Mouse (Mus musculus) Patski (cell line): Measurements from ENCODE around the gene Rplp2. TPM values are rescaled to one million over a fixed set of nuclear protein-coding genes. Genes with fewer than 3 reads are reported as not detected.

ENCODE experiments used
- ATAC-seq: fragments of 100-300 bp; one replicate; pipeline ENCODE4 v1.8.0; 2021
- CTCF ChIA-PET: fragments of 350-600 bp; sonication (Branson Sonifier 250); formaldehyde crosslinking; loops from one replicate; lab custom pipeline; 2022; ENCODE audit warnings: inconsistent platforms; lab: Charles Lee
- POLR2A ChIA-PET: fragments of 350-600 bp; sonication (Branson Sonifier 250); formaldehyde crosslinking; loops from one replicate; lab custom pipeline; 2022; ENCODE audit warnings: antibody characterized with exemption, inconsistent platforms; lab: Charles Lee
- DNase-seq: peaks from one replicate; pipeline ENCODE4 v3.0.0-alpha.2; 2011; ENCODE audit warnings: low read depth, low spot score
- H3K27me3 ChIP-seq: fragments of 371-371 bp; one replicate; pipeline ENCODE4 v1.5.1; 2021
- CTCF ChIP-seq: fragments of 100-300 bp; IDR thresholded peaks from one replicate; pipeline ENCODE4 v1.5.1; 2021
- in situ Hi-C: fragments of 300-500 bp; cut with MboI; formaldehyde crosslinking; loops from 3 replicates; pipeline ENCODE4 v1.11.1; 2018; ENCODE audit warnings: low pct_unique_long_range_greater_than_20kb, mixed read lengths
- polyA plus RNA-seq: library from polyadenylated mRNA; unstranded; gene quantifications from one replicate; pipeline ENCODE4 v1.2.3, GENCODE M21; 2021

Rplp2 gene
- polyA plus RNA-seq, 1 experiment from 2014 or later = 1,558 TPM

DNA sequence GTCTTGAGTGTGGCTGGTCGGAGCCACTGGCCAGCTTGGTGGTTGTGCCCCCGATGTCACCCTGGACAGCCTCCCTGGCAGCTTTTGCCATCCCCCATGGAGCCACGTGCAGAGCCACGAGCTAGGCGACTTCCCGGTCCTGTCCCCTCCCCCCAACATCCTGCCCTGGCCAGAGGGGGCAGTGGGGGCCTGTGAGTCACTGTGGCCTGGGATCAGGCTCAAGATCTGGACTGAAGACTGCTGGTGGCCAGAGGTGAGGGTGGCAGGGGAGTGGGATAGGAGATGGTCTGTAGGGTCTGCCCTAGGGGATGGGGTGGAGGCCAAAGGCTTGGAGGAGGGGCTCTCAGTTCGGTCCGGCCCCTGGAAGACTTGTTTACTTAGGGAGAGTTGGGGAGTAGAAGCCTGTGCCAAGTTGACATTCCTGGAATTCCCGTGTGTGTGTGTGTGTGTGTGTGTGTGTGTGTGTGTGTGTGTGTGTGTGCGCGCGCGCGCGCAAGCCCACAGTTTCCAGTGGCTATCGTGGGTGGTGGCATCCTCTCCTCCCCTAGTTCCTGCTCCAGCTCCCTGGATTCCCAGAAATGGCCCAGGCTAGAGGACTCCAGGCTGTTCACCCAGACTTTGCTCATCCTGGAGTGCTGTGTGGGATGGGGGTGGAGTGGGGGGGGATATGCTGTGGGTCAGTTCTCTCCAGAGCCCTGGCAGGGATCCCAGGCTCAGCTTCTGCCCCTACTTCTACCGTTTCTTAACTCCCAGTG lies 29.2 kb downstream of the Rplp2 start:
- TF ChIP-seq CTCF = no peak
- in situ Hi-C loops = loop anchor here (5.0 kb wide), 1 partner anchor 101 kb away; no protein-coding TSS in a partner anchor
- CTCF ChIA-PET = interaction anchor here (0.9 to 3.1 kb wide), 6 partner anchors 9 to 65 kb away, joined by 3 to 16 read pairs (median 4); partner anchors contain the start of genes Cd151 and Cracr2b
- ATAC-seq (peak; percentile 25), DNase-seq (no peak)
- POLR2A ChIA-PET = interaction anchor here (0.7 to 7.0 kb wide), 9 partner anchors 8 to 62 kb away, joined by 3 to 64 read pairs (median 3); partner anchors contain the start of gene Cd151
- H3K27me3 ChIP-seq = no peaks in the 10 kb centered on the region

DNA sequence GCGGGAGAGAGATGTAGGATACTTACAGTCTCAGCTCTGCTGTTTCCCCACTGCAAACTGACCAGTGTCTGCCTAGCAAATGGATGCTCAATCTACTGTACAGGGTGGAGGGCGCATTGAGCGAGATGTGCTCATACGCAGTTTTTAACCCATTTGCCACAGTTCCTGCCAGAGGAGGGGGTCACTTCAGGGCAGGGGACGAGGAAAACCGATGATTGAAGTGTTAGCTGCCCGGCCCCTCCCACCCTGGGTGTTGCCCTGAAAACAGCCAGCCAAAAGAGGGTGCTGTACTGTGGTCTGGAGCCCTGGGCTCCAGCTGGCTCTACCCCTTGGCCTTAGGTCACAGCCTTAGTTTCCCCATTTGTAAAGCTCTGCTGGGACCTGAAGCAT lies 29.8 kb downstream of the Rplp2 start:
- no peaks in the 10 kb centered on the region for H3K27me3 ChIP-seq
- ChIA-PET CTCF (interaction anchor here (0.6 to 3.1 kb wide), 8 partner anchors 9 to 194 kb away, joined by 3 to 16 read pairs (median 3); partner anchors contain the start of gene Cd151), POLR2A (interaction anchor here (0.8 to 7.0 kb wide), 6 partner anchors 8 to 48 kb away, joined by 3 to 64 read pairs (median 3); partner anchors contain the start of gene Cd151)
- in situ Hi-C loops = loop anchor here (5.0 kb wide), 1 partner anchor 100 kb away; no protein-coding TSS in a partner anchor
- DNase-seq (no peak), ATAC-seq (peak; percentile 1)
- no peak for TF ChIP-seq CTCF

DNA sequence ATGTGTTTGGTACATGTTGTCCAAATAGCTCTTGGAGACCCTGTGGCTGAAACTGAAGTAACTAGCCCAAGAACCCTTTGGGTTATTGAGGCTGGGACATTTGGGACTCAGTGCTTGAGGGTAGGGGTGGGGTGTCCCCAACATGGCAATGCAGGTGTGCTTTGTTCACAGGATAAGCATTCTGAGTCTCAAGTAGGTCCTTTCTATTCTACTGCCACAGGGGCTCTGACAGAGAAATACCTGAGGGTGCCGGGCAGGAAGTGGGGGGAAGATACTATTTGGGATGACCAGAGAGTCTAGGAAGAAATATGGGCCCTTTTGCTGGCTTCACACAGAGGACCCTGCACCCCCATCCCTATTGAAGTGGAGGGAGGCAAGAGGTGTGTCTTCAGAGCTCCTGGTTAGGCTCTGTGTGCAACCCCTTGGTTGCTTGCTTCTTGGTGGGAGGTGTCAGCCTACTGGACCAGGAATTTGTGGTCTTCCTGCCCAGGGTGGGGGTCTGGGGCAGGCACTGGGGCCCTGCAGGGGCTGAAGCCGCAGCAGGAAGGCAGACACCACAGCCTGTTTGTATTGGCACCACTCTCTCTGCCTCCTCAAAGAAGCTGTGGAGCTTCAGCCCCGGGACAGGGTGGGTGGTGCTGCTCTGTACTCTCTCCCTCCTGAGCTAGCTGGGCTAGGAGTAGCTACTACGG lies 30.6 kb downstream of the Rplp2 start:
- DNase-seq = no peak
- in situ Hi-C loops = loop anchor here (5.0 kb wide), 1 partner anchor 100 kb away; no protein-coding TSS in a partner anchor
- no peak for TF ChIP-seq CTCF
- ChIA-PET POLR2A (interaction anchor here (0.9 to 7.0 kb wide), 3 partner anchors 9 to 35 kb away, joined by 3 to 64 read pairs (median 4); partner anchors contain the start of gene Cd151), CTCF (interaction anchor here (0.6 to 3.1 kb wide), 8 partner anchors 10 to 193 kb away, joined by 3 to 16 read pairs (median 3); partner anchors contain the start of gene Cd151)
- no peaks in the 10 kb centered on the region for H3K27me3 ChIP-seq
- peak; percentile 21 for ATAC-seq

DNA sequence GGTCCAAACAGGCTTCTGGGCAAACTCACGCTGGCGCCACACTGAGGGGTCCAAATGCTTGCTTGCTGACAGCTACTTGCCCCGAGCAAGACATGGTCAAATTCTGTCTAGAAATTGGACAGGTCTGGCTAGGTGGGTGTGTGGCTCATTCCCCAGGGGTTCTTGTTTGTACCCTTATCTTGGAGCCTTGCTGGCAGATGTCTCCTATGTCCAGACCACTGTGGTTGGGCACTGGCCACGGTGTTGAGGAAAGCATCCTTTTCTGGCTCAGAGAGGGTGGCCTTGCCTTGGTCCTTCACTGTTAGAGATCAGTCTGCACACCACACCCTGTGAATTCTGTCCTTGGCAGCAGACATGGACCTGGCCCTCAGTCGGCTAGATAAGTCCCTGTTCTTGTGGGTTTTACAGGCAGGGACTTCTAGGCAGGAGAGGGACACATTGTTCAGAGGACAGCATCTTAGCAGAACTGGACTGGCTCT lies 31.1 kb downstream of the Rplp2 start:
- CTCF ChIA-PET = interaction anchor here (1.1 to 3.1 kb wide), 4 partner anchors 10 to 46 kb away, joined by 3 to 16 read pairs (median 10); partner anchors contain the start of gene Cd151
- DNase-seq = no peak
- in situ Hi-C loops = loop anchor here (5.0 kb wide), 1 partner anchor 99 kb away; no protein-coding TSS in a partner anchor

DNA sequence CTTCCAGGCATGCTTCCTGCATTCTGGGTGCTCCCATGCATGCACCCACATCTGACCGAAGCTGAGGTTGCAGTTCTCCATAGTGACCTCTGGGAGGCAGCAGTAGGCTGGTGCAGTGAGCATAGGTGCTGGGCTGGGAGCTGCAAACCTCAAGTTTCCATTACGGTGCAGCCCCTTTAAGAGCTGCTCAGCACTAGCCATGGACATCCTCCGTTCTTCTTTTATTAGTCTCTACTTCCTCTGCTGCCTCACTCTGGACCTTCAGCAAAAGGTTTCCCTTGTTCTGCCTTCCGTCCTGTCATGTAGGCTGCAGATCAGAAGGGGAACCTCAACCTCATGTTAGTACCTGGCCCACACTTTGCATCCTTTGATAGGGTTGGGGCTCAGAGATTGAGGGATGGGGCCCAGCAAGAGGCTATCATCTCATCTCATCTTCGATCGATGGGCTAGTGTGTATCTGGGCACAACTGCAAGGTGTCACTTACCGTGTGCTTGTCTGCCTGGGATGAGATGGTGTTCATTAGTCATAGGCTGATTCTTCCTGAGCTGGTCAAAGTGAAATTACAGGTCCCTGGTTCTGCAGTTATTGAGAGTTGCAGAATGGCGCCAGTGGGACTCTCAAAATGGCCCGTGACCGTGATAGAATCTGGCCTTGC lies 33.8 kb downstream of the Rplp2 start:
- TF ChIP-seq CTCF = no peak
- CTCF ChIA-PET = interaction anchor here (0.9 to 2.6 kb wide), 12 partner anchors 10 to 188 kb away, joined by 3 to 15 read pairs (median 3); no protein-coding TSS in a partner anchor
- in situ Hi-C loops = loop anchor here (5.0 kb wide), 1 partner anchor 41 kb away; no protein-coding TSS in a partner anchor
- POLR2A ChIA-PET = interaction anchor here (0.9 to 7.0 kb wide), 4 partner anchors 12 to 44 kb away, joined by 3 to 64 read pairs (median 4); partner anchors contain the start of gene Cd151
- ATAC-seq (peak; percentile 45), DNase-seq (no peak)
- no peaks in the 10 kb centered on the region for H3K27me3 ChIP-seq

More for the DNA sequence above, 31.1 kb downstream of the Rplp2 start:
- POLR2A ChIA-PET = interaction anchor here (7.0 kb wide), 1 partner anchor 10 kb away, joined by 64 read pairs; the partner anchor contains the start of gene Cd151
- no peaks in the 10 kb centered on the region for H3K27me3 ChIP-seq
- no peak for TF ChIP-seq CTCF
- no peak for ATAC-seq

DNA sequence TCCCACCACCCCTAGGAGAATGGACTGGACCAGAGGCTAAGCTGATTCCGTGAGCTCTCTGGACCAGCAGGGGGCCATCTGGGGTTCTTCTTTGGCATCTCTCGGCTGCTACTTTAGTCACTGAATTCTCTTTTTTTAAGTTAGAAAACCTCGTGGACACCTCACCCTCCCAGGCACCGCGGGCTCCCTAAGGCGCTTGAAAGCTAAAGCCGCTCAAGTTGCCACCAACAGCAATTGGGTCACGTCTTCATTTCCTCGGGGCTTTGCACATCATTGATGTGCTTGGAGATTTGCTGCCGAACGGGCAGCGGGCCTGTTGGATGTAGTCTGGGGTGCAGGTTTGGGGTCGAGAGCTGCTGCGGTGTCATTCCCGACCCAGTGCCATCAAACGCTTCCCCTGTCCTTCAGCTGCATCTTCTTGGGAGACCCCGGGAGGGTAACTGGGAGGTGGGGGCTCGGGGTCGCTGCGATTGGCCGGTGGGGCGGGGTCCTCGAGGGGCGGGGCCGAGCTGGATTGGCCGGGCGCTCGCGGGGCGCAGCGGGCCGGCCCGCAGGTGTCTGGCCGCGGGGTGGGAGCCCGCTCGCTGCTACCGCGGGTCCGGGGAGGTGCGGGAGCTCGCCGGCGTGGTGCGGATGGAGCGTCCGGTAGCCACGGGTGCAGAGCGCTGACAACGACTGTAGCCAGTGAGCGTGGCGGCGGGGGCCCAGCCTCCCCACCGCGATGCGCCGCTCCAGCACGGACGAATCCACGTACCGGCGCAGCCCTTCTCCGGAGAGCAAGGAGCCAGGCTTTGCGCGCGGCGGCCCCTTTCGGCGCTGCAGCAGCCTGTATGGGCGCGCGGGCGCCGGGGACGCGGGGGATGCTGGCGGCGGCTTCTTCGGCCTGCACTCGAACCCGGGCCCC lies 34.6 kb downstream of the Rplp2 start:
- in situ Hi-C loops = loop anchor here (5.0 kb wide), 1 partner anchor 41 kb away; no protein-coding TSS in a partner anchor
- CTCF ChIA-PET = interaction anchor here (0.9 to 2.6 kb wide), 11 partner anchors 12 to 188 kb away, joined by 3 to 15 read pairs (median 3); no protein-coding TSS in a partner anchor
- DNase-seq (no peak), ATAC-seq (no peak)
- POLR2A ChIA-PET = interaction anchor here (1.4 to 7.0 kb wide), 2 partner anchors 12 to 13 kb away, joined by 3 to 64 read pairs; partner anchors contain the start of gene Cd151
- TF ChIP-seq CTCF = no peak
- H3K27me3 ChIP-seq = no peaks in the 10 kb centered on the region

DNA sequence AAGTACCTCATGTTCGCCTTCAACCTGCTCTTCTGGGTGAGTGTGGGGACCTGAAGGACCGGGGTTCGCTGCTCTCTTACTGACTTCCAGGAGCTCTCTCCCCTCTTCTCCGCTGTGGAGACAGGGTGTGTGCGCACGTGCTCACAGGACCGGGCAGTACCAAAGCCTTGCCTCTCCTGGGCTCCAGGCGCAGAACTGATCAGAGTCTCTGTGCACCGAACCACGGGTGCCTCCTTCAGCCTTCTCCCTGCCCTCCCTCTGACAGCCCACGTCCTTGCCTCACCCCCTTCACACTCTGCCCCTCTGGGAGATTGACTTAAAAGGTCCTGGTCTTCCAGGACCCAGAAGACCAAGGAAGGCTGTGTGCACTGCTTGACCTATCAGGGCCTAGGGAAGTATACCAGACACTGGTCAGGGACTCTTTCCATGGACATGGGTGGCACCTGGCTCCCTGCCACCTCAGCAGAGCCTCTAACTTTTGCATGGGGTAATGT lies 35.4 kb downstream of the Rplp2 start:
- DNase-seq (no peak), ATAC-seq (no peak)
- no peaks in the 10 kb centered on the region for H3K27me3 ChIP-seq
- CTCF ChIA-PET = interaction anchor here (1.1 to 1.9 kb wide), 2 partner anchors 42 to 88 kb away, joined by 3 to 6 read pairs; no protein-coding TSS in a partner anchor
- POLR2A ChIA-PET = interaction anchor here (1.1 to 7.0 kb wide), 2 partner anchors 14 to 43 kb away, joined by 3 to 64 read pairs; partner anchors contain the start of gene Cd151
- no peak for TF ChIP-seq CTCF
- in situ Hi-C loops = loop anchor here (5.0 kb wide), 1 partner anchor 40 kb away; no protein-coding TSS in a partner anchor

DNA sequence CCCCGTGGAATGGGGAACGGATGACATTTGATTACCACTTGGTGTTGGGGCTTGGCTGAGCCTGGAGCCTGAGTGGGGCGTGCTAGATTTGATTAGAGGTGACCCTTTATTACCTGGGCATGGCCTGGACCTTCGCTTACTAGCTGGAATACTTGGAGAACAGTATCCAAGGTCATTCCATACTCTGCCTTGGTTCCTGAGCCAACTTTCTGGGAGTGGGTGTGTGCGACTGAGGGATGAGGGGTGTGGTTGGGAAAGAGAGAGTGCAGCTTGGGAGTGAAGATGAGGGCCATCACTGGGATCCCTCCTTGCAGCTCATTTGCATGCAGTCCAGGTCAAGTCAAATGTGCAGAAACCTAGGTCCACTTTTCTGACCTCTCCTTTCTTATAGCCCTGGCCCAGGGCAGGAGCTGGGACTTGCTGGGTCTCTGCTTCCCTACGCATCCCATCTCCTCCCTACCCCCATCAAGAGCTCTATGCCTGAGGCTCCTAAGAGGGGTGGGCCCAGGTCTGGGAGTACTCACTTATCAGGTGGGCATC lies 36.0 kb downstream of the Rplp2 start:
- in situ Hi-C loops = loop anchor here (5.0 kb wide), 1 partner anchor 39 kb away; no protein-coding TSS in a partner anchor
- ChIA-PET CTCF (interaction anchor here (1.1 to 1.9 kb wide), 2 partner anchors 41 to 88 kb away, joined by 3 to 6 read pairs; no protein-coding TSS in a partner anchor), POLR2A (interaction anchor here (1.1 kb wide), 1 partner anchor 42 kb away, joined by 3 read pairs; no protein-coding TSS in a partner anchor)
- DNase-seq (no peak), ATAC-seq (no peak)
- no peaks in the 10 kb centered on the region for H3K27me3 ChIP-seq
- TF ChIP-seq CTCF = no peak
